Mouse (Mus musculus) CH12.LX (cell line): ENCODE measurements around the gene Igflr1. TPM values are rescaled to one million over a fixed set of nuclear protein-coding genes. Genes with fewer than 3 reads are reported as not detected.
A peak's percentile ranks its signal among the peaks of the same experiment; 100 is the strongest.

Experiments
- DNase-seq: peaks from one replicate; pipeline ENCODE4 v3.0.0-alpha.2; 2013; ENCODE audit errors: extremely low read depth
- H3K27ac ChIP-seq: 2 replicates; pipeline ENCODE4 v1.5.1; 2012; ENCODE audit warnings: low read depth, mild to moderate bottlenecking, control low read depth, moderate library complexity; ENCODE audit not compliant: insufficient read depth
- H3K27me3 ChIP-seq: replicated peaks from 2 replicates; pipeline ENCODE3; 2012; ENCODE audit warnings: inconsistent platforms
- H3K36me3 ChIP-seq, 2 experiments: replicated peaks in 1 of 2; 2 replicates each; pipeline versions ENCODE3 to v1.6.1; 2012; ENCODE audit warnings: inconsistent platforms in 1 of 2, low read length in 1 of 2, mild to moderate bottlenecking in 1 of 2, mixed read lengths in 1 of 2, moderate library complexity in 1 of 2; ENCODE audit not compliant: control insufficient read depth in 1 of 2, insufficient read depth in 1 of 2
- H3K4me1 ChIP-seq, 2 experiments: 2 replicates each; pipeline ENCODE4 v1.6.1; 2012; ENCODE audit warnings: inconsistent platforms in 1 of 2, moderate library complexity in 1 of 2; ENCODE audit not compliant: insufficient read depth in 2 of 2, control insufficient read depth in 1 of 2
- H3K4me2 ChIP-seq: 2 replicates; pipeline ENCODE4 v1.6.1; 2012; ENCODE audit warnings: low read depth, mild to moderate bottlenecking, control low read depth; ENCODE audit not compliant: poor library complexity, insufficient read depth, severe bottlenecking
- H3K4me3 ChIP-seq, 3 experiments: fragments of 150-350 bp in 1 of 3; sonication (generic) in 1 of 3; replicated peaks in 1 of 3; 2 replicates each; pipeline versions ENCODE3 to v1.5.1; 2011 to 2012; ENCODE audit warnings: low read depth in 2 of 3, low read length in 2 of 3, mild to moderate bottlenecking in 2 of 3, moderate library complexity in 2 of 3, control low read depth in 1 of 3, improper control_type of control experiment in 1 of 3, inconsistent platforms in 1 of 3, mixed read lengths in 1 of 3; ENCODE audit not compliant: poor library complexity in 1 of 3
- H3K79me2 ChIP-seq: replicated peaks from 2 replicates; pipeline ENCODE4 v1.6.1; 2012; ENCODE audit warnings: mild to moderate bottlenecking, moderate library complexity; ENCODE audit not compliant: control insufficient read depth, poor library complexity, insufficient read depth, severe bottlenecking; ENCODE audit errors: extremely low read depth
- H3K9ac ChIP-seq: 2 replicates; pipeline ENCODE4 v1.6.1; 2012; ENCODE audit warnings: low read depth, mild to moderate bottlenecking, control low read depth, moderate library complexity; ENCODE audit not compliant: insufficient read depth
- H3K9me3 ChIP-seq: replicated peaks from 2 replicates; pipeline ENCODE3; 2012; ENCODE audit warnings: low read length, inconsistent platforms, mixed read lengths
- BHLHE40 ChIP-seq: IDR thresholded peaks from 2 replicates; pipeline ENCODE4 v1.6.1; 2011; ENCODE audit warnings: mild to moderate bottlenecking, low read depth, low read length, improper control_type of control experiment
- CHD1 ChIP-seq: IDR thresholded peaks from 2 replicates; pipeline ENCODE4 v1.6.1; 2012; ENCODE audit warnings: low read depth, low read length, improper control_type of control experiment, inconsistent platforms
- EP300 ChIP-seq: IDR thresholded peaks from 2 replicates; pipeline ENCODE4 v1.6.1; 2011; ENCODE audit warnings: low read length, improper control_type of control experiment
- HCFC1 ChIP-seq: IDR thresholded peaks from 2 replicates; pipeline ENCODE4 v1.6.1; 2012; ENCODE audit warnings: low read depth, mild to moderate bottlenecking, inconsistent platforms, low read length, improper control_type of control experiment
- IRF4 ChIP-seq: IDR thresholded peaks from 2 replicates; pipeline ENCODE4 v1.6.1; 2014; ENCODE audit warnings: low read depth, mild to moderate bottlenecking, inconsistent platforms, low read length, improper control_type of control experiment
- JUN ChIP-seq: IDR thresholded peaks from 2 replicates; pipeline ENCODE4 v1.6.1; 2011; ENCODE audit warnings: low read depth, mild to moderate bottlenecking, low read length, improper control_type of control experiment, moderate library complexity; ENCODE audit not compliant: insufficient read depth
- JUND ChIP-seq: conservative IDR thresholded peaks from 2 replicates; pipeline ENCODE4 v1.6.1; 2011; ENCODE audit warnings: low read depth, low read length, improper control_type of control experiment
- MAFK ChIP-seq: IDR thresholded peaks from 2 replicates; pipeline ENCODE4 v1.6.1; 2011; ENCODE audit warnings: low read length, improper control_type of control experiment; ENCODE audit not compliant: insufficient replicate concordance
- MAX ChIP-seq: IDR thresholded peaks from 2 replicates; pipeline ENCODE4 v1.6.1; 2011; ENCODE audit warnings: low read length, improper control_type of control experiment
- MXI1 ChIP-seq: IDR thresholded peaks from 2 replicates; pipeline ENCODE4 v1.6.1; 2011; ENCODE audit warnings: mild to moderate bottlenecking, low read depth, low read length, improper control_type of control experiment
- NRF1 ChIP-seq: IDR thresholded peaks from 2 replicates; pipeline ENCODE4 v1.6.1; 2014; ENCODE audit warnings: low read depth, mild to moderate bottlenecking, inconsistent platforms, low read length, improper control_type of control experiment, moderate library complexity
- PAX5 ChIP-seq: IDR thresholded peaks from 2 replicates; pipeline ENCODE4 v1.6.1; 2012; ENCODE audit warnings: low read length, inconsistent platforms, mixed read lengths
- POLR2A ChIP-seq: IDR thresholded peaks from 2 replicates; pipeline ENCODE4 v1.6.1; 2011; ENCODE audit warnings: low read depth, mild to moderate bottlenecking, improper control_type of control experiment, low read length
- RAD21 ChIP-seq: IDR thresholded peaks from 2 replicates; pipeline ENCODE4 v1.6.1; 2011; ENCODE audit warnings: low read depth, mild to moderate bottlenecking, low read length, improper control_type of control experiment, moderate library complexity
- SIN3A ChIP-seq: IDR thresholded peaks from 2 replicates; pipeline ENCODE4 v1.6.1; 2012; ENCODE audit warnings: low read length, improper control_type of control experiment, inconsistent platforms
- SMC3 ChIP-seq: IDR thresholded peaks from 2 replicates; pipeline ENCODE4 v1.6.1; 2011; ENCODE audit warnings: low read depth, low read length, improper control_type of control experiment
- TCF12 ChIP-seq: IDR thresholded peaks from 2 replicates; pipeline ENCODE4 v1.6.1; 2014; ENCODE audit warnings: low read depth, mild to moderate bottlenecking, inconsistent platforms, low read length, improper control_type of control experiment
- UBTF ChIP-seq: IDR thresholded peaks from 2 replicates; pipeline ENCODE4 v1.6.1; 2012; ENCODE audit warnings: low read depth, mild to moderate bottlenecking, inconsistent platforms, low read length, improper control_type of control experiment, moderate library complexity
- ZC3H11A ChIP-seq: IDR thresholded peaks from 2 replicates; pipeline ENCODE4 v1.6.1; 2012; ENCODE audit warnings: low read depth, mild to moderate bottlenecking, inconsistent platforms, low read length, improper control_type of control experiment
- ZMIZ1 ChIP-seq: IDR thresholded peaks from 2 replicates; pipeline ENCODE4 v1.6.1; 2012; ENCODE audit warnings: low read depth, mild to moderate bottlenecking, inconsistent platforms, low read length, improper control_type of control experiment
- ZNF384 ChIP-seq: IDR thresholded peaks from 2 replicates; pipeline ENCODE4 v1.6.1; 2012; ENCODE audit warnings: low read depth, low read length, improper control_type of control experiment, inconsistent platforms
- dilution Hi-C: fragments of 300-500 bp; cut with MboI; formaldehyde crosslinking; loops from 2 replicates; pipeline ENCODE4 v1.14.3; 2020; ENCODE audit warnings: low sequenced_read_pairs; ENCODE audit not compliant: extremely low pct_unique_long_range_greater_than_20kb, extremely low pct_ligation_motif_present
- in situ Hi-C: fragments of 300-500 bp; cut with MboI; formaldehyde crosslinking; loops from 3 replicates; pipeline ENCODE4 v1.14.3; 2019; ENCODE audit warnings: low sequenced_read_pairs, low pct_ligation_motif_present, low pct_unique_long_range_greater_than_20kb, mixed read lengths
- polyA plus RNA-seq: library from polyadenylated mRNA; unstranded; fragments of >175 nt; gene quantifications from 2 replicates; pipeline ENCODE4 v1.2.1, GENCODE M21; 2012; ENCODE audit warnings: low read depth; ENCODE audit not compliant: insufficient read length
- total RNA-seq, 2 experiments: library from RNA; depleted of rRNA; stranded (reverse); fragments of 300-350 nt in 1 of 2; fragments of >200 nt in 1 of 2; gene quantifications; 2 replicates each; pipeline ENCODE4 v1.2.3; 2012 to 2014

Gene Igflr1
- total and polyA plus RNA-seq, 3 experiments = 1.3 TPM; not detected in 2

DNA sequence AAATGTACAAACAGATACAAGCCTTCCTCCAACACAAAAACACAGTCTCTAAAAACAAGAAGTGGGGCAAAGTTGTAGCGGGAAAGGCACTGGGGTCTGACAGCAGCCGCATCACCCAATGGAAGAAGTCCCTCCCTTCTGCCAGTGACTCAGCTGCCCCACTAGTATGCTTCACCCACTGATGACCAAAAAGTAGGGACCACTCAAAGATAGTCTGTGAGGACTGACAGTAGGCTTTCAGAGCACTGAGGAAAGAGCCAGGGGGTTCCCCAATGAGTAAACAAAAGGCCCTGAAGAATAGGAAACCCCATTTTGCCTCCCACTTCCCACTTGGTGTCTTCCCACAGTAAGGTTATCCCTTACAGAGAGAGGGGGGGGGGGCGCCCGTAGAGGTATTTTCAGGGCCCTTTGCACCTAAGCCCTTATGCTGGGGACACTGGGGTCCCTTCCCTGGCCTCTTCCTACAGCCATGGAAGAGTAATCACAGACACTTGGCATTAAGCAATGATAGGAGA is 29.3 kb downstream of the Igflr1 start (continued):
- TF ChIP-seq UBTF = no peak
- TF ChIP-seq HCFC1 = no peak
- no peak for TF ChIP-seq ZMIZ1
- peak; percentile 81 for TF ChIP-seq IRF4
- TF ChIP-seq RAD21 = no peak; the same call in 1 of the 2 replicates

DNA sequence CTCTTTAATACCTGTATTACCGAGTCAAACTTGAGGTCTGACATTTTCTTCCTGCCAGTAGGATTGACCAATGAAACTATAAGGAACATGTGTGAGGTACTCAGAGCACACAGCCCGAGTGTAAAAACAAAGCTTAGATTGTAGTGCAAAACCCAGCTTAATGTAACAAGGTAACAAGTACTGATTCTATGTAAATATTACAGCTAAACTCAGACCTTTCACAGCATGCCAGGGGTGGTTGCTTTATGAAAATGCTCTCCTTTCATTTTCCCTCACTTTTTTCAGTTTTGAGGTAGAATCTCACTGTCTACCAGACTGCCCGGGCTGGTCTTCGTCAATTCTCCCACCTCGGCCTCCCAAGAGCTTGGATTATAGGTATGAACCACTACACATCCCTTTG is 30.9 kb downstream of the Igflr1 start:
- peak overlapping the region; percentile 59 for H3K4me2 ChIP-seq
- in situ Hi-C loops = no loop called here
- peak overlapping the region; percentile 46 for H3K9ac ChIP-seq
- no peak for DNase-seq
- no peaks in the 10 kb centered on the region for H3K27me3 ChIP-seq
- peaks cover 0 to 4% of the 10 kb centered on the region in 2 experiments for H3K36me3 ChIP-seq
- H3K4me1 ChIP-seq = peaks cover 16 to 39% of the 10 kb centered on the region in 2 experiments
- H3K4me3 ChIP-seq = no peak overlapping the region
- peak overlapping the region; percentile 100; the same call in 1 of the 2 replicates for H3K27ac ChIP-seq
- H3K9me3 ChIP-seq = peaks cover 3% of the 10 kb centered on the region
- dilution Hi-C loops = no loop called here
- H3K79me2 ChIP-seq = peaks cover 19% of the 10 kb centered on the region
- TF ChIP-seq EP300 (peak; percentile 67), JUN (no peak), PAX5 (no peak), MAFK (0 out of 2 replicates have a peak, but pooled peaks have one; percentile 16), MXI1 (0 out of 2 replicates have a peak, but pooled peaks have one; percentile 27), IRF4 (peak; percentile 65), CHD1 (no peak), POLR2A (no peak), SIN3A (peak; percentile 32; the same call in 1 of the 2 replicates), NRF1 (no peak), BHLHE40 (0 out of 2 replicates have a peak, but pooled peaks have one; percentile 19), ZC3H11A (no peak), MAX (peak; percentile 52; the same call in 1 of the 2 replicates), TCF12 (0 out of 2 replicates have a peak, but pooled peaks have one; percentile 33), JUND (no peak), SMC3 (no peak), ZNF384 (peak; percentile 35; the same call in 1 of the 2 replicates)
